Mouse (Mus musculus) limb, embryonic 14.5 days (tissue): ENCODE measurements at regions not wholly inside any gene's neighbourhood (a gene's known extent, or its start where the extent isn't known, plus 50 kb on each side); places are given as distances from the start of the nearest gene placed in this dataset.

ENCODE experiments used
- ATAC-seq: fragments of 200-750 bp; cut with Nextera tagmentation; 2 replicates; pipeline ENCODE4 v1.8.0; 2017; ENCODE audit warnings: low read depth, moderate number of reproducible peaks, moderate TSS enrichment; ENCODE audit not compliant: low FRiP score
- DNase-seq: peaks from one replicate; pipeline ENCODE4 v3.0.0-alpha.2; 2015; ENCODE audit warnings: low spot score
- H3K27ac ChIP-seq: fragments of 300-500 bp; sonication (generic); replicated peaks from 2 replicates; pipeline ENCODE4 v1.5.1; 2014; ENCODE audit warnings: low read depth, mild to moderate bottlenecking, low read length, moderate library complexity, mixed read lengths
- H3K27me3 ChIP-seq: fragments of 300-500 bp; sonication (generic); 2 replicates; pipeline ENCODE4 v1.6.1; 2014; ENCODE audit warnings: low read length, mixed read lengths; ENCODE audit not compliant: control insufficient read depth, insufficient read depth
- H3K36me3 ChIP-seq: fragments of 300-500 bp; sonication (generic); 2 replicates; pipeline ENCODE4 v1.6.1; 2014; ENCODE audit warnings: mild to moderate bottlenecking, low read length, moderate library complexity, mixed read lengths; ENCODE audit not compliant: control insufficient read depth, insufficient read depth
- H3K4me1 ChIP-seq: fragments of 300-500 bp; sonication (generic); 2 replicates; pipeline ENCODE4 v1.6.1; 2014; ENCODE audit warnings: antibody characterized with exemption, low read length, mixed read lengths; ENCODE audit not compliant: control insufficient read depth, insufficient read depth
- H3K4me2 ChIP-seq: fragments of 300-500 bp; sonication (generic); replicated peaks from 2 replicates; pipeline ENCODE4 v1.6.1; 2014; ENCODE audit warnings: low read depth, mild to moderate bottlenecking, low read length, moderate library complexity; ENCODE audit not compliant: severe bottlenecking
- H3K4me3 ChIP-seq: fragments of 300-500 bp; sonication (generic); replicated peaks from 2 replicates; pipeline ENCODE4 v1.5.1; 2014; ENCODE audit warnings: low read length
- H3K9ac ChIP-seq: fragments of 300-500 bp; sonication (generic); 2 replicates; pipeline ENCODE4 v1.6.1; 2014; ENCODE audit warnings: mild to moderate bottlenecking, low read depth, low read length, moderate library complexity; ENCODE audit not compliant: severe bottlenecking
- H3K9me3 ChIP-seq: fragments of 300-500 bp; sonication (generic); 2 replicates; pipeline ENCODE4 v1.6.1; 2016; ENCODE audit warnings: low read length; ENCODE audit not compliant: control insufficient read depth
- POLR2A ChIP-seq: fragments of 200-500 bp; IDR thresholded peaks from 2 replicates; pipeline ENCODE4 v1.8.0; 2012; ENCODE audit warnings: inconsistent platforms, mild to moderate bottlenecking, moderate library complexity, borderline replicate concordance; ENCODE audit not compliant: insufficient read depth, insufficient read length; ENCODE audit errors: extremely low read depth
- WGBS: fragments of 180-500 bp; shearing (Covaris S2); extraction: QIAGEN DNeasy Blood & Tissue Kit; methylation state at CpG from one replicate; pipeline ENCODE4 v1.1.7; 2014; 5-methylcytosine and 5-hydroxymethylcytosine counted together

DNA sequence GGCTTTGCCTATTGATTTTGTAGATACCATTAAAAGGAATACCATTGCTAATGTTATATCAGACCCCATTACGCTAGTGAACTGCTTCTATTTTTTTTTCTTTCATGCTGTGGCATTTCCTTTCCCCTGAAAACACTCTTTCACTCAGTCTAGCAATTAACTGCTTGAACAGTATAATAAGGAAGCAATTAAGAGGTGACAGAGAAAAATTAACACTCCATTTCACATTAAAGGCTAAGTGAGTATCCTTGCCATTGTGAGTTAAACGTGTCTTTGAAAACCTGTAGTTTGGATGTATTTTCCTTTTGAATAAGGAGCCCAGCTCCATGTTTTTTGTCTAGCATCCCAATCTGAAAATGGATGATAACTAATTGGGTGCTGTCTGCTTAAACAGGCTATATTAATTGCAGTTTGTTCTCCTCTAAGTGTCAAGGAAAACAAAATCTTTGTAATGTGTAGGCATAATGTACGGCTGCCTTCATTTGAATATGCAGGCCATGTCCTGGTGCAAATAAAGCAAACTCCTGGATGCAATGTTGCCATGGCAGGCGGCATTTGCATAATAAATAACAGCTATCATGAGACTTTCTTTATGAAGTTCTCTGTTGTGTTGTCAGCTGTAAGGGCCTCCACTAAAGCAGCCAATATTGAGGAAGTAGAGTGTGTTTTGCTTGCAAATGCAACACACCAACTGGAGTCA, 423.3 kb downstream of the Zic3 start:
- ATAC-seq = no peak

DNA sequence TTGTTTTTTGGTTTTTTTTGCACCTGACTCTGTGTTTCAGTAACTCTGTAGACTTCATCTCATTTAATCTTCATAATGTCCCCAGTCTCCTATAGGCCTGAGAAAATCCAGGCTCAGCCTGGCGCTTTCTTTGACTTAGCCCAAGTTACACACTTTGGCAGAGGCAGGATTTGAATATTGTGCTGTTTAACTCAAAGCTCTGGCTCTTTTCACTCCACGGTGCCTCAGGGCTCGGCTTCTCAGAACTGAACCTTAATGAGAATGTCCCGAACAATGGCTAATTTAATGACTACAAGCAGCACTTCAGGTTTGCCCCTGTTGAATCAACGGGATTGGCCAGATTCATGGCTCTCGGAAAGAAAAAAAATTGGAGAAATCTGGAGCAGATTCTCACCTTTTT, 425.1 kb downstream of the Zic3 start:
- 40% methylated on average over 6 of the region's 6 CpGs for WGBS
- H3K27ac ChIP-seq = no peak overlapping the region
- no peak overlapping the region for H3K4me2 ChIP-seq
- no peak overlapping the region for H3K4me3 ChIP-seq
- ATAC-seq = no peak
- no peaks in the 10 kb centered on the region for H3K9me3 ChIP-seq
- H3K36me3 ChIP-seq = no peaks in the 10 kb centered on the region
- H3K4me1 ChIP-seq = no peaks in the 10 kb centered on the region
- no peak for DNase-seq
- TF ChIP-seq POLR2A = no peak
- H3K27me3 ChIP-seq = no peaks in the 10 kb centered on the region
- no peak overlapping the region for H3K9ac ChIP-seq

More for the DNA sequence above, 423.3 kb downstream of the Zic3 start:
- H3K4me2 ChIP-seq = no peak overlapping the region
- H3K4me1 ChIP-seq = no peaks in the 10 kb centered on the region
- H3K36me3 ChIP-seq = no peaks in the 10 kb centered on the region
- DNase-seq = no peak
- H3K27ac ChIP-seq = no peak overlapping the region
- 54% methylated on average over 4 of the region's 4 CpGs for WGBS
- H3K9me3 ChIP-seq = no peaks in the 10 kb centered on the region
- H3K27me3 ChIP-seq = no peaks in the 10 kb centered on the region
- no peak overlapping the region for H3K4me3 ChIP-seq
- no peak for TF ChIP-seq POLR2A
- H3K9ac ChIP-seq = no peak overlapping the region

DNA sequence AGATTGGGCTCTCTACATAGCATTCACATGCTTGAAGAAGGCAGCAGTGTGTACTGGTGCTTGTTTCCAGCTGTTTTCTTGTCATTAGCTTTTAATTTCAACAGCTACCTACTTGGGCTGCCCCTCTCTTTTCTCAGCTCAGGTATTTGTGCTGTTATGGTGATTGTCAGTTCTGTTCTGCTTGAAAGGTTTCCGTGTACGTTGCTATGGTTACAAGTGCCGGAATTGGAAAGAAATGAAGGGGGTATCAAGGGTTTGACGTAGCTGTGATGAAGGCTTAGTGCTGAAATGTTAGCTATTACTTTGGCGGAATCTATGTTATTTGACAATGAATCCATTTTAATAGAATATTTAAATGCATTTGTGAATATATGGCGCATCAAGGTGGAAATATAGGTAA, 439.5 kb upstream of the 4930550L24Rik start:
- no peak for TF ChIP-seq POLR2A
- Histone ChIP-seq H3K36me3 (no peaks in the 10 kb centered on the region), H3K4me1 (no peaks in the 10 kb centered on the region), H3K27me3 (no peaks in the 10 kb centered on the region), H3K4me3 (no peak overlapping the region), H3K4me2 (no peak overlapping the region), H3K27ac (no peak overlapping the region), H3K9ac (no peak overlapping the region), H3K9me3 (no peaks in the 10 kb centered on the region)
- DNase-seq (no peak), ATAC-seq (no peak)
- 72% methylated on average over 6 of the region's 6 CpGs for WGBS

DNA sequence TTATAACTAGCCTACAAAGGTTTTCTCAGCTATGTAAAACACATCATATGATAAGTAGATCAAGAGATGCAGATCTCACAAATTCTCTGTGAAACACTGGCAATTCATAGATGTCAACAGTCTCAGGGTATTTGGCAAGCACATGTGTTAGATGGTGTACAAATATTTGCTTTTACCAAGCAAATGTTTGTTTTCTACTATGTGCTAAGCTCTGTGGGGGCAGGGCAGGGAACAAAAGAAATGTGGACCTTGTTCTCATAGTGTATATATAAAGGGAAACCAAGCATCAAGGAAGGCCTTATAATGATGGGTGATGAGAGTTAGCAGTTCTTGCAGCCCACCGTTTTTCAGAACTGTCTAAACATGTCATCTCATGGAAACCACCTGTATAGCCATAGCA, 438.2 kb upstream of the 4930550L24Rik start:
- no peaks in the 10 kb centered on the region for H3K4me1 ChIP-seq
- H3K27ac ChIP-seq = no peak overlapping the region
- H3K4me3 ChIP-seq = no peak overlapping the region
- H3K4me2 ChIP-seq = no peak overlapping the region
- no peaks in the 10 kb centered on the region for H3K27me3 ChIP-seq
- 31% methylated on average over 1 of the region's 1 CpGs for WGBS
- DNase-seq = no peak
- H3K36me3 ChIP-seq = no peaks in the 10 kb centered on the region
- ATAC-seq = no peak
- no peaks in the 10 kb centered on the region for H3K9me3 ChIP-seq
- no peak for TF ChIP-seq POLR2A
- H3K9ac ChIP-seq = no peak overlapping the region

DNA sequence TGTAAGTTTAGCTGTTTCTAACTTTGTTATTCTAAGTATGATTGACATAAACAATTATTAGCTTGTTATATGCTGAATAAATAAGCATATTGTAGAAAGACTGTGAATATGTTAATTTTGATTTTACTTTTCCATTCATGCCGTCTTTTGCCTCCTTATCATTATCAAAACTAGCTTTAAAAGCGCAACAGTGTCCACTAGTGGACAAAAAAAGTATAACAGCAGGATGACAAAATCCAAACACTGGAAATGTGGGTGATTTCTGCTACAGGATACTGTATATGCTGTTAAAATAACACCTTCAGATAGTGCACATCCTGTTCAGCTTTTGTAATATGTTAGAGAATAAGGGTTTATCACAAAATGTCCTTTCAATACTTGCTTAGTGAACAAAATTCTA, 418.3 kb upstream of the 4930550L24Rik start:
- Histone ChIP-seq H3K27me3 (no peaks in the 10 kb centered on the region), H3K4me3 (no peak overlapping the region), H3K36me3 (no peaks in the 10 kb centered on the region), H3K9ac (no peak overlapping the region), H3K27ac (no peak overlapping the region), H3K4me2 (no peak overlapping the region), H3K4me1 (no peaks in the 10 kb centered on the region), H3K9me3 (no peaks in the 10 kb centered on the region)
- no peak for ATAC-seq
- 16% methylated on average over 2 of the region's 2 CpGs for WGBS
- no peak for DNase-seq
- TF ChIP-seq POLR2A = no peak
